Mouse (Mus musculus): ENCODE data around the gene Gpc6.

Gene Gpc6

DNA sequence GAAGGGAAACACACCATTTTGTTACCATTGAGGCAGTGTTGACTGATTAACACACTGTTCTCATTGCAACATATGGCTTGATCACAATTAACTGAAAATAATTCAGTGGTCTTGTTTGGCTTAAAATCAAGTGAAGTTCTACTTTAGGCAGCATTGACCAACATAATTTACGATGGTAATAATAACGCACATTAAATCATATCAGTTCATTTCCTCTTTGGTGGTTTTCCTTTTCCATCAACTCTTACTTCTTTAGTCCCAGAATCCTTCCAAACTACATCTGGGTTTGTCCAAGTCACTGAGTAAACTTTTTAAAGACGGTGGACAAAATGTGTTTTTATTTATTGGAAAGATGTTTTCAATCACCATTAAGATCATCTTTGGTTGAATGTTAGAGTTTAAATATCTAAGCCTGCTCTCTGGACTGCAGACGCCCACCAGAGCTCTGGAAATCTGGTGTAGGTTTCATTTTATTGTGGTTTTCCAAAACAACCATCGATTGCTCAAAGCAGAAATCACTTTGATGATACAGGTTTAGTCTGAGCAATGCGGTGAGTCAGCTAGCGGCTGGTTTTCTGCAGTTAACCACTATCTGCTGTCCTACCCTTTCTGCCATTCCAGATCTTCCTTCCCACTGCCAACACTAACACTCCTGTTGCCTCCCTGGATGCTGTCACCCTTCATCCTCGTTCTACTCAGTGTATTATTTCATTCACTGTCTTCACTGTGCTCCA lies 314.7 kb downstream of the Gpc6 start:
- DNase-seq (ENCODE audit: low read depth) = no peak

GRCm38 (mm10) chr14:117245631-117246030 lies 320.5 kb downstream of the Gpc6 start:
- DNase-seq (ENCODE audit: low read depth) = no peak

DNA sequence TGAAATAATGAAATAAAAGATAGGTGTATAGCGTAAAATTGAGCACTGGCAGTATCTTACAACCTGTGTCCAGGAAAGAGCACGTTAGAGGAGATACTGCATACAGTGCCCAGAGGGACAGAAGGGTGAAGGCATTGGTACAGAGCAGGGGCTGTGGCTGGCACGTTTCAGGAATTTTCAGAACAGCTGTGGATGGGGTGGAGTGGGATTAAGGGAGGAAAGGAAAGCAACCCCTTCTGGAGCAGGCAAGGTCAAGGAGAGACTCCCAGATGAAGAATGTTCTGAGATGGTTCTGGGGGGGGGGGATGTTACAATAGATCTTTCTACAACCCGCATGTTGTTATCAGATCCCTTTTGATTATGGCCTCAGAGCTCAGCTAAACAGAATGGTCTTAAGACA lies 331.1 kb downstream of the Gpc6 start:
- DNase-seq (ENCODE audit: low read depth) = no peak

DNA sequence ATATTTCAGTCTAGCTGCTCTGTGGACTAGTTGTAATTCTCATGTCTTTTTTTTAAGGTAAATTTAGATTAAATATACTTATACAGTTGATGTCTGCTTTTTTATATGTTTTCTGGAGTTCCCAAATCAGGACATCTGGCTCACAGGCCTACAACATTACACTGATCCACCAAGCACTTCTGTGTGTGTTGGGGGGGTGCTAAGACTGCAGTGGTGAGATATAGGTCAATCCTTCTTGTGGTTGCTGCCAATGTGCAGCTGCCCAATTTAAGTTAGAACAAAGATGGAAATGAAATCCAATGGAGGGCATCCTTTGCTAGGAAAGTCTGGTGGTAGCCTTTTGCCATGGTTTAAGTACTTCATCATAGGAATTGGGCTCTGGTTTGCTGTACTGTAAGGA lies 340.5 kb downstream of the Gpc6 start:
- DNase-seq (ENCODE audit: low read depth) = no peak

DNA sequence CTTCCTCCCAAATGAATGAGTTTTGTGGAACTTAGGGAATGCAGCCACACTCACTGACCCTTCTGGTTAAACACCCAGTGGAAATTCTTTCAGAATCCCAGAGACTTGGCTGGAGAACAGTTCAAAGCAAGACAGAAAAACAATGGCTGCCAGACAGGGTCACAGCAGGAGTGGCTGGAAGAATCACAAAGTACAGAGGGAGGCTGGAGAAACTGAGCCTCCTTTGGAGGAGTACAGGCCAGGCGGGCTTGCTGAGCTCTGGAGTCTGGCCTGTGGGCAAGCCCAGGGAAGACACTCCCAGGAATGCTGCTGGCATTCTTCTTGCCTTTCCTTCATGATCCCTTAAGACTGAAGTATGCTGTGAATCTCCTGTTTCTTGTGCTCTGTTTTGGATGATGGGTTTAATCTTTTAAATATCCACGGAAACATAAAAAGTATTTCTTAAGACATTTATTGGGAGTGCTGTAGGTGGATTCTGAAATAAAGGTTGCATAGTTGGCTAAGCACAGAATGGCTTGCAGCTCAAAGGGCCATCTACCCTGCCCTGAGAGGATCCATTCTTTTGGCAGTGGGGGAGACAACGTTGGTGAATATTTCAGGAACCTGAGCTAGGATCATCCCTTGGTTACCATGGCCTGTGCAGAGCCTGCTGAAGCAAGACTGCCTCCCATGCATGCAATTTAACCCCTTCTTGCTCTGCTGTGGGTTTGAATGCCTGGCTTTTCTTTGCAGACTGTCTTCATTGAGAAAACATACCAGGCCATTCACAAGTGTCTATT lies 342.9 kb downstream of the Gpc6 start:
- no peak for DNase-seq (ENCODE audit: low read depth)

- DNase-seq (ENCODE audit: low read depth) = no peak
These were observed 358.5 kb downstream of the Gpc6 start for GRCm38 (mm10) chr14:117283631-117284030.

GRCm38 (mm10) chr14:117293746-117294145 lies 368.6 kb downstream of the Gpc6 start:
- DNase-seq (ENCODE audit: low read depth) = no peak

DNA sequence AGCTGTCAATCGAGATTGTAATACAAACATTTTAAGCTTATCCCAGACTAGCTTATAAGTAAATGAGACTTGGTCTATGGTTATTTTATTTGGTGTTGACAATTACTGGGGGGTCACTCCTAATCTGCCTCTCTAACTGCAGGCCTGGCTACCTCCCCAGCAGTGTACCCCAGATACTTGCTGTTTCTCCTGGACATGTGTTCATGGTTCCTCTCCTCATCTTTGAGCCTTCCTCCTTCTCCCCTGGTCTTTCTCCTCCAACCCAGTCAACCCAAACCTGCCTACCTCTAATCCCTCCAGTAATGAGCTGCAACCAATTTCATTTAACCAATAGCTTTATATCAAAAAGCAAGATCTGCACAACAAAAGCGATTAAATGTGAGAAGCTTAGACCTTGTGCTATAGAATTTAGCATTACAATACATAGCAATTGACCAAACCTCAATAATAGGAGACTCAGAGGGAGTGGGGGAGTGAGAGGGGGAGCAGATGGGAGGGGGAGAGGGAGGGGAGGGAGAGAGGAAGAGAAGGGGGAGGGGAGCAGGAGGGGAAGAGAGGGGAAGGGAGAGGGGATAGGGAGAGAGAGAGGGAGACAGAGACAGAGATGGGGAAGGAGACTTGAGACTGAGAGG lies 371.2 kb downstream of the Gpc6 start:
- DNase-seq (ENCODE audit: low read depth) = no peak

DNA sequence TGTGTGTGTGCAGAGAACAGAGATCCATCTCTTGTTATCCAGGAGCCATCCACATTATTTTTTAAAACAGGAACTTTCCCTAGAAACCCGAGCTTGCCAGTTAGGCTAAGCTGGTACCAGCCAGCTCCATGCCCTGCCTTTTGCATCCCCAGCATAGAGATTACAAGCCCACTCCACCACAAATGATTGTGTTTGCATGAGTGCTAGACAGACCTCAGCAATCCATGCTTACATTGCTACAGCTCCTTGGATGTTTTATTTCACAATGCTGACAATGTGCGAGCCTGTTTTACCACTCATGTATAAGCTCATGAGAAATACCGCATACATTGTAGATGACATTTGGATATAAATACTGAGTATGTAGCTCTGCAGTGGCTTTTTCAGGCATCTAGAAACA lies 375.9 kb downstream of the Gpc6 start:
- no peak for DNase-seq (ENCODE audit: low read depth)

GRCm38 (mm10) chr14:117303901-117304722 lies 379.0 kb downstream of the Gpc6 start:
- no peak for DNase-seq (ENCODE audit: low read depth)

GRCm38 (mm10) chr14:117304723-117305010 lies 379.6 kb downstream of the Gpc6 start:
- DNase-seq (ENCODE audit: low read depth) = no peak

GRCm38 (mm10) chr14:117309997-117310520 lies 384.9 kb downstream of the Gpc6 start:
- DNase-seq (ENCODE audit: low read depth) = no peak

- no peak for DNase-seq (ENCODE audit: low read depth)
These were observed 399.1 kb downstream of the Gpc6 start for GRCm38 (mm10) chr14:117324214-117324613.

- DNase-seq (ENCODE audit: low read depth) = no peak
These were observed 407.1 kb downstream of the Gpc6 start for GRCm38 (mm10) chr14:117332256-117332655.

DNA sequence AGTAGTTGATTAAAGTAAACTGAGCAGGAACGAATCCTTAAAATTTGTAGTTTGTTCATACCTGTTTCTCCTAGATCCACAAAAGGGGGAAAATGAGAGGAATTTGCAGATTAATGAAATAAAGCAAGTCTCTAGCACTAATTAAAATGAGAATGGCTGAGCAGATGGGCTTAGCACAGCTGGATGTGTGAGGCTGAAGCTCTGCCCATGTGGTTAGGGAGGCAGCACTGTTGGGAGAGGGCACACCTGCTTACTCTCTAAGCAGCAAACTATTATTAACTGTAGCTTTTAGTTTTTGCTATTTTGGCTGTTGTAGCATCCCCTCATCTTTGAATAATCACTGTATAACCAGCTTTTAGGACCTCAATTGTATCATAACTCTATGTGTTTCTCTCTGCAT lies 412.2 kb downstream of the Gpc6 start:
- DNase-seq (ENCODE audit: low read depth) = no peak

DNA sequence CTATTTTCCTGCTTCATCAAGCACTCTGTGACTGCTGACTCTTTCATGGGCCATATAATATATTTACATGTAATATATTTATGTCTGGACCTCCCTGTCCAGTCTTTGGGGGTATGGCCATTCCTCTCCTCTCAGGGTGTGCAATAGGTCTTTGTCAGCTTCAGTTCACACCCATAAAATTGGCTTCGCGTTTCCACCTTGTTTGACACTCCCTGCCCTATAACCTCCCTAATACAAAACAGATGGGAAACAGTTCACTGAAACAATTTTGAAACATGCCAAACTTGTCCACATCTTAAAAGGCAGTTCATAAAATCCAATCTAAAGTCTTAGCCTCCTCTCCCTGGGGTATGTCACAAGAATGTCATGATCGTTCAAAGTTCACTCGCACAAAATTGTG lies 415.4 kb downstream of the Gpc6 start:
- DNase-seq (ENCODE audit: low read depth) = no peak

GRCm38 (mm10) chr14:117344505-117344904 lies 419.4 kb downstream of the Gpc6 start:
- no peak for DNase-seq (ENCODE audit: low read depth)

GRCm38 (mm10) chr14:117346372-117346885 lies 421.3 kb downstream of the Gpc6 start:
- DNase-seq (ENCODE audit: low read depth) = no peak

GRCm38 (mm10) chr14:117351296-117351695 lies 426.2 kb downstream of the Gpc6 start:
- no peak for DNase-seq (ENCODE audit: low read depth)

GRCm38 (mm10) chr14:117361155-117361964 lies 436.2 kb downstream of the Gpc6 start:
- no peak for DNase-seq (ENCODE audit: low read depth)

DNA sequence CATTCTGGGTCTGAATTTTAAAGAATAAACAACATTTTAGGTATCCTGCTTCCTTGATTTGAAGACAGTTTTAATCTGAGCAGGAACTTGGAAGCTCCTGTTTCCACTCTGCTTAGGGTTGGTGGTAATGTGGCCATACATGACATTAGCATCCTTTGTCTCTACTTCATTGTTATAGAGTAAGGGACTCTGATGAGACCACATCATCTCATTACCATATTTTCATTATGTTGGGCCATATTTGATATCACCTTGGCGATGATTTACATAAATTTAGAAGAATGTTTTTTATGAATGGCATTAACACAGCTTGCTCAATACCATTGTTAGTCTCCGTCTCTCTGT lies 436.8 kb downstream of the Gpc6 start:
- DNase-seq (ENCODE audit: low read depth) = no peak
